Mouse (Mus musculus) midbrain, embryonic 13.5 days (tissue): ENCODE measurements around the gene Epc2. TPM values are rescaled to one million over a fixed set of nuclear protein-coding genes. Genes with fewer than 3 reads are reported as not detected.

Source experiments
- ATAC-seq: fragments of 200-750 bp; cut with Nextera tagmentation; 2 replicates; pipeline ENCODE4 v1.8.0; 2017; ENCODE audit warnings: mild to moderate bottlenecking, moderate TSS enrichment, moderate library complexity
- H3K27ac ChIP-seq: fragments of 300-500 bp; sonication (generic); 2 replicates; pipeline ENCODE4 v1.5.1; 2015; ENCODE audit warnings: inconsistent platforms, mild to moderate bottlenecking, moderate library complexity
- H3K27me3 ChIP-seq: fragments of 300-500 bp; sonication (generic); 2 replicates; pipeline ENCODE4 v1.6.1; 2015; ENCODE audit warnings: mild to moderate bottlenecking, inconsistent platforms
- H3K36me3 ChIP-seq: fragments of 300-500 bp; sonication (generic); 2 replicates; pipeline ENCODE4 v1.6.1; 2015; ENCODE audit warnings: mild to moderate bottlenecking, inconsistent platforms
- H3K4me1 ChIP-seq: fragments of 300-500 bp; sonication (generic); replicated peaks from 2 replicates; pipeline ENCODE4 v1.6.1; 2015; ENCODE audit warnings: inconsistent platforms
- H3K4me2 ChIP-seq: fragments of 300-500 bp; sonication (generic); replicated peaks from 2 replicates; pipeline ENCODE4 v1.6.1; 2015; ENCODE audit warnings: moderate library complexity, mild to moderate bottlenecking, inconsistent platforms
- H3K4me3 ChIP-seq: fragments of 300-500 bp; sonication (generic); replicated peaks from 2 replicates; pipeline ENCODE4 v1.5.1; 2015; ENCODE audit warnings: mild to moderate bottlenecking, inconsistent platforms
- H3K9ac ChIP-seq: fragments of 300-500 bp; sonication (generic); replicated peaks from 2 replicates; pipeline ENCODE4 v1.6.1; 2015; ENCODE audit warnings: mild to moderate bottlenecking, inconsistent platforms
- H3K9me3 ChIP-seq: fragments of 300-500 bp; sonication (generic); 2 replicates; pipeline ENCODE4 v1.6.1; 2016; ENCODE audit warnings: mild to moderate bottlenecking, inconsistent platforms
- WGBS: fragments of 180-500 bp; shearing (Covaris S2); methylation state at CpG from one replicate; pipeline ENCODE4 v1.1.7; 2015; 5-methylcytosine and 5-hydroxymethylcytosine counted together
- polyA plus RNA-seq: library from polyadenylated mRNA; unstranded; fragments of >200 nt; fragmentation: Nextera tagmentation; extraction: Ambion mirVana; gene quantifications from 2 replicates; pipeline ENCODE4 v1.2.1, GENCODE M21; 2015

Epc2 gene
- polyA plus RNA-seq, 1 experiment from 2014 or later = 13.6 TPM

GRCm38 (mm10) chr2:49539745-49540144 is 88.5 kb downstream of the Epc2 start:
- no peaks in the 10 kb centered on the region for H3K9me3 ChIP-seq
- no peak overlapping the region for H3K4me3 ChIP-seq
- peaks cover 12% of the 10 kb centered on the region for H3K36me3 ChIP-seq
- ATAC-seq = no peak
- no peaks in the 10 kb centered on the region for H3K4me1 ChIP-seq
- H3K27me3 ChIP-seq = no peaks in the 10 kb centered on the region
- WGBS = 94% methylated on average over 2 of the region's 2 CpGs
- H3K9ac ChIP-seq = no peak overlapping the region
- H3K27ac ChIP-seq = no peak overlapping the region
- no peak overlapping the region for H3K4me2 ChIP-seq

- Histone ChIP-seq H3K4me3 (no peak overlapping the region), H3K9me3 (no peaks in the 10 kb centered on the region), H3K36me3 (peaks cover 46% of the 10 kb centered on the region), H3K27ac (no peak overlapping the region), H3K4me2 (no peak overlapping the region), H3K4me1 (no peaks in the 10 kb centered on the region), H3K9ac (no peak overlapping the region), H3K27me3 (no peaks in the 10 kb centered on the region)
- 89% methylated on average over 5 of the region's 5 CpGs for WGBS
- ATAC-seq = no peak
Observed at GRCm38 (mm10) chr2:49547813-49548212, 96.5 kb downstream of the Epc2 start.

- Histone ChIP-seq H3K4me3 (no peak overlapping the region), H3K4me2 (no peak overlapping the region)
- WGBS = 91% methylated on average over 5 of the region's 5 CpGs
Observed at GRCm38 (mm10) chr2:49548492-49548891, 97.2 kb downstream of the Epc2 start.

GRCm38 (mm10) chr2:49553096-49553495 is 101.8 kb downstream of the Epc2 start:
- 91% methylated on average over 2 of the region's 2 CpGs for WGBS
- Histone ChIP-seq H3K9me3 (no peaks in the 10 kb centered on the region), H3K9ac (no peak overlapping the region), H3K4me3 (no peak overlapping the region), H3K4me1 (no peaks in the 10 kb centered on the region), H3K27me3 (no peaks in the 10 kb centered on the region), H3K4me2 (no peak overlapping the region), H3K36me3 (peaks cover 42% of the 10 kb centered on the region), H3K27ac (no peak overlapping the region)
- ATAC-seq = no peak

More at GRCm38 (mm10) chr2:49548492-49548891, 97.2 kb downstream of the Epc2 start:
- no peak overlapping the region for H3K27ac ChIP-seq
- H3K4me1 ChIP-seq = no peaks in the 10 kb centered on the region
- no peak for ATAC-seq
- no peaks in the 10 kb centered on the region for H3K9me3 ChIP-seq
- no peak overlapping the region for H3K9ac ChIP-seq
- no peaks in the 10 kb centered on the region for H3K27me3 ChIP-seq
- H3K36me3 ChIP-seq = peaks cover 49% of the 10 kb centered on the region

GRCm38 (mm10) chr2:49557339-49557738 is 106.1 kb downstream of the Epc2 start:
- H3K4me2 ChIP-seq = no peak overlapping the region
- H3K27ac ChIP-seq = no peak overlapping the region
- H3K36me3 ChIP-seq = peaks cover 21% of the 10 kb centered on the region
- H3K9me3 ChIP-seq = no peaks in the 10 kb centered on the region
- H3K27me3 ChIP-seq = no peaks in the 10 kb centered on the region
- no peak for ATAC-seq
- H3K4me3 ChIP-seq = no peak overlapping the region
- WGBS = 93% methylated on average over 4 of the region's 4 CpGs
- H3K4me1 ChIP-seq = no peaks in the 10 kb centered on the region
- H3K9ac ChIP-seq = no peak overlapping the region

GRCm38 (mm10) chr2:49558361-49558760 is 107.1 kb downstream of the Epc2 start:
- Histone ChIP-seq H3K27ac (no peak overlapping the region), H3K9me3 (no peaks in the 10 kb centered on the region), H3K4me1 (no peaks in the 10 kb centered on the region; the same call in 1 of the 2 replicates), H3K9ac (no peak overlapping the region), H3K27me3 (no peaks in the 10 kb centered on the region), H3K4me2 (no peak overlapping the region), H3K36me3 (peaks cover 16% of the 10 kb centered on the region; the same call in 1 of the 2 replicates), H3K4me3 (no peak overlapping the region)
- WGBS = 95% methylated on average over 3 of the region's 3 CpGs
- ATAC-seq = no peak

- no peak overlapping the region for H3K9ac ChIP-seq
- WGBS = 67% methylated on average over 10 of the region's 10 CpGs
- no peaks in the 10 kb centered on the region for H3K9me3 ChIP-seq
- no peak overlapping the region for H3K27ac ChIP-seq
- no peaks in the 10 kb centered on the region for H3K27me3 ChIP-seq
- H3K36me3 ChIP-seq = 0 out of 2 replicates have a peak, but pooled peaks cover 3% of the 10 kb centered on the region
- H3K4me2 ChIP-seq = no peak overlapping the region
- ATAC-seq = no peak
- no peak overlapping the region for H3K4me3 ChIP-seq
- no peaks in the 10 kb centered on the region; the same call in 1 of the 2 replicates for H3K4me1 ChIP-seq
Observed at GRCm38 (mm10) chr2:49562688-49563350, 111.5 kb downstream of the Epc2 start.

- WGBS = 71% methylated on average over 16 of the region's 16 CpGs
- Histone ChIP-seq H3K4me1 (peaks cover 31% of the 10 kb centered on the region), H3K4me2 (no peak overlapping the region), H3K9ac (no peak overlapping the region), H3K4me3 (no peak overlapping the region), H3K27me3 (no peaks in the 10 kb centered on the region), H3K36me3 (no peaks in the 10 kb centered on the region), H3K27ac (no peak overlapping the region), H3K9me3 (no peaks in the 10 kb centered on the region)
- peak; percentile 37; the same call in 1 of the 2 replicates for ATAC-seq
Observed at GRCm38 (mm10) chr2:49569862-49570777, 118.8 kb downstream of the Epc2 start.

- Histone ChIP-seq H3K4me2 (no peak overlapping the region), H3K4me3 (no peak overlapping the region), H3K9ac (no peak overlapping the region), H3K27me3 (no peaks in the 10 kb centered on the region), H3K27ac (no peak overlapping the region), H3K36me3 (no peaks in the 10 kb centered on the region), H3K9me3 (no peaks in the 10 kb centered on the region), H3K4me1 (peaks cover 31% of the 10 kb centered on the region)
- ATAC-seq = peak; percentile 51; the same call in 1 of the 2 replicates
- 52% methylated on average over 6 of the region's 6 CpGs for WGBS
Observed at GRCm38 (mm10) chr2:49570778-49571101, 119.5 kb downstream of the Epc2 start.

- WGBS = 83% methylated on average over 11 of the region's 11 CpGs
- no peaks in the 10 kb centered on the region for H3K9me3 ChIP-seq
- H3K9ac ChIP-seq = peak overlapping the region; percentile 16; the same call in 1 of the 2 replicates
- peaks cover 31% of the 10 kb centered on the region for H3K4me1 ChIP-seq
- H3K27me3 ChIP-seq = no peaks in the 10 kb centered on the region
- no peaks in the 10 kb centered on the region for H3K36me3 ChIP-seq
- H3K4me3 ChIP-seq = no peak overlapping the region
- H3K4me2 ChIP-seq = 0 out of 2 replicates have a peak overlapping the region, but pooled peaks have one; percentile 38
- ATAC-seq = peak; percentile 22; the same call in 1 of the 2 replicates
- H3K27ac ChIP-seq = peak overlapping the region; percentile 70
Observed at GRCm38 (mm10) chr2:49571159-49571920, 120.1 kb downstream of the Epc2 start.

GRCm38 (mm10) chr2:49572111-49572642 is 120.9 kb downstream of the Epc2 start:
- peaks cover 31% of the 10 kb centered on the region for H3K4me1 ChIP-seq
- 39% methylated on average over 12 of the region's 12 CpGs for WGBS
- no peaks in the 10 kb centered on the region for H3K36me3 ChIP-seq
- H3K27me3 ChIP-seq = no peaks in the 10 kb centered on the region
- H3K9ac ChIP-seq = 0 out of 2 replicates have a peak overlapping the region, but pooled peaks have one; percentile 0
- peak overlapping the region; percentile 5 for H3K4me3 ChIP-seq
- peak; percentile 79 for ATAC-seq
- peak overlapping the region; percentile 38 for H3K4me2 ChIP-seq
- peak overlapping the region; percentile 70 for H3K27ac ChIP-seq
- no peaks in the 10 kb centered on the region for H3K9me3 ChIP-seq
